Mouse (Mus musculus) megakaryocyte, embryonic 14.5 days (primary cell): ENCODE data around the gene Ipo8. TPM values are rescaled to one million over a fixed set of nuclear protein-coding genes. Genes with fewer than 3 reads are reported as not detected.

Experiments
- H3K27me3 ChIP-seq: replicated peaks from 2 replicates; pipeline ENCODE3; 2012; ENCODE audit warnings: inconsistent platforms
- H3K36me3 ChIP-seq: replicated peaks from 2 replicates; pipeline ENCODE3; 2012; ENCODE audit warnings: low read length, inconsistent platforms, mixed read lengths
- H3K4me1 ChIP-seq: 2 replicates; pipeline ENCODE4 v1.6.1; 2012; ENCODE audit warnings: inconsistent platforms
- H3K4me3 ChIP-seq: replicated peaks from 2 replicates; pipeline ENCODE3; 2012; ENCODE audit warnings: moderate library complexity, mild to moderate bottlenecking, inconsistent platforms
- H3K9me3 ChIP-seq: 2 replicates; pipeline ENCODE4 v1.6.1; 2012; ENCODE audit warnings: inconsistent platforms
- FLI1 ChIP-seq: IDR thresholded peaks from 2 replicates; pipeline ENCODE4 v1.6.1; 2012; ENCODE audit warnings: low read length, inconsistent platforms, mixed read lengths
- GATA1 ChIP-seq: IDR thresholded peaks from 3 replicates; pipeline ENCODE4 v1.6.1; 2012; ENCODE audit warnings: mixed read lengths, low read length, inconsistent platforms, borderline replicate concordance
- polyA plus RNA-seq: library from polyadenylated mRNA; stranded (reverse); fragments of >175 nt; gene quantifications from 2 replicates; pipeline ENCODE4 v1.2.3, GENCODE M21; 2012; ENCODE audit warnings: low replicate concordance; ENCODE audit not compliant: insufficient read depth

Gene Ipo8
- polyA plus RNA-seq, 1 experiment: 1.3 TPM

- Histone ChIP-seq H3K27me3 (peaks cover 10% of the 10 kb centered on the region), H3K4me1 (no peaks in the 10 kb centered on the region), H3K9me3 (no peaks in the 10 kb centered on the region), H3K4me3 (no peak overlapping the region), H3K36me3 (no peaks in the 10 kb centered on the region)
- no peak for TF ChIP-seq FLI1
- no peak for TF ChIP-seq GATA1
Measured at GRCm38 (mm10) chr6:148728571-148728970, 102.7 kb downstream of the Ipo8 start.

GRCm38 (mm10) chr6:148727871-148728524 is 103.3 kb downstream of the Ipo8 start:
- Histone ChIP-seq H3K4me1 (no peaks in the 10 kb centered on the region), H3K9me3 (no peaks in the 10 kb centered on the region), H3K27me3 (peaks cover 10% of the 10 kb centered on the region), H3K4me3 (no peak overlapping the region), H3K36me3 (no peaks in the 10 kb centered on the region)
- TF ChIP-seq GATA1 (no peak), FLI1 (no peak)

- peaks cover 10% of the 10 kb centered on the region for H3K27me3 ChIP-seq
- H3K4me1 ChIP-seq: no peaks in the 10 kb centered on the region
- H3K4me3 ChIP-seq: no peak overlapping the region
- H3K9me3 ChIP-seq: no peaks in the 10 kb centered on the region
- H3K36me3 ChIP-seq: no peaks in the 10 kb centered on the region
- TF ChIP-seq GATA1 (no peak), FLI1 (no peak)
Measured at GRCm38 (mm10) chr6:148724453-148724852, 106.8 kb downstream of the Ipo8 start.

Other genes starting within 250 kb of the Ipo8 start
- 0.63 TPM in 1 of 2 replicates, not detected in the other for gene Caprin2, start 64.8 kb upstream of the Ipo8 start, polyA plus RNA-seq
- 5.2 and 13.1 TPM in 2 replicates for gene Sinhcaf, start 115.0 kb upstream of the Ipo8 start, polyA plus RNA-seq